Mouse (Mus musculus) cerebral cortex, adult 2 months (tissue): Measurements from ENCODE around the gene Fhl2.

Experiments
- WGBS: fragments of 180-500 bp; shearing (Covaris S2); methylation state at CpG from one replicate; pipeline ENCODE4 v1.1.7; 2018; 5-methylcytosine and 5-hydroxymethylcytosine counted together

Gene Fhl2

GRCm38 (mm10) chr1:43098031-43098984 is 98.5 kb downstream of the Fhl2 start, which contains the start of the genes Tgfbrap1 and AI597479:
Gene Tgfbrap1, minus strand, starts transcription at chr1:43098637.
Gene AI597479, plus strand, starts transcription at chr1:43098710.
- WGBS, result under 1% methylated on average over 57 of the region's 57 CpGs

GRCm38 (mm10) chr1:43094206-43094605 is 102.6 kb downstream of the Fhl2 start:
- WGBS, result 87% methylated on average over 2 of the region's 2 CpGs

GRCm38 (mm10) chr1:43092056-43093015 is 104.4 kb downstream of the Fhl2 start:
- under 1% methylated on average over 101 of the region's 102 CpGs for WGBS

GRCm38 (mm10) chr1:43091306-43092055 is 105.3 kb downstream of the Fhl2 start:
- 33% methylated on average over 13 of the region's 13 CpGs for WGBS

GRCm38 (mm10) chr1:43090418-43090817 is 106.4 kb downstream of the Fhl2 start:
- WGBS, result 61% methylated on average over 1 of the region's 1 CpGs

GRCm38 (mm10) chr1:43082946-43083345 is 113.8 kb downstream of the Fhl2 start:
- 89% methylated on average over 5 of the region's 5 CpGs for WGBS

GRCm38 (mm10) chr1:43078124-43078523 is 118.7 kb downstream of the Fhl2 start:
- WGBS, result 84% methylated on average over 2 of the region's 2 CpGs

- WGBS, result 82% methylated on average over 2 of the region's 2 CpGs
Observed at GRCm38 (mm10) chr1:43074791-43075190, 122.0 kb downstream of the Fhl2 start.
